Comparison of ENCODE assay signal across 1 mouse cellular context in the genomic region with DNA sequence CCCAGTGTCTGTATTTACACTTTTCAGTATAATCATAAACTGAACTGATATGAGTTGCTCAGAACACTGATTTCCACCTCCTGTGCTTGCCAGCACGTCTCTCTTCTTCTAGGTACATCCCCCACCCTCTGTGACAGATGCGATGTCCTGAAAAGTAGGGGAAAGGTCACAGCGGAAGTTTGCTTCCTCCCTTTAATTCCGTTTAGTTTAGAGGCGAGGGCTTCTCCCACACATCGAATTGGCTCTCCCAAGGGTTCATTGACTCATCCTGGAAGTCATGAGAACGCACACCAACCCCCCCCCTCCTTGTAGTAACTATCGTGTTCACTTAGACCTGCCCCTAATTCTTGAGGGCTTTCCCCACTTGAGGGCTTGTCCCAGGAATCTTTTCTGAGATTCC.
TF ChIP-seq lines count a peak whose summit lies in the region.

No protein-coding gene starts in this region.

TF ChIP-seq in CH12.LX, 34 proteins besides CTCF, POLR2A, EP300 and RAD21:
- TF ChIP-seq HCFC1 (IDR thresholded peaks at IDR 0.05; ENCODE audit: low read depth, low read length) (no peak; the same call in 1 of the 2 replicates), CHD1 (IDR thresholded peaks at IDR 0.05; ENCODE audit: low read depth, low read length) (peak; percentile 66; the same call in 1 of the 2 replicates), JUN (IDR thresholded peaks at IDR 0.05; ENCODE audit: insufficient read depth, low read depth, low read length) (no peak), ZNF384 (IDR thresholded peaks at IDR 0.05; ENCODE audit: low read depth, low read length) (no peak), UBTF (IDR thresholded peaks at IDR 0.05; ENCODE audit: low read depth, low read length) (no peak), GABPA (IDR thresholded peaks at IDR 0.05; ENCODE audit: insufficient replicate concordance, low read depth, low read length) (no peak), JUND (conservative IDR thresholded peaks at IDR 0.05; ENCODE audit: low read depth, low read length) (0 out of 2 replicates have a peak, but pooled peaks have one; percentile 27), E2F4 (IDR thresholded peaks at IDR 0.05; ENCODE audit: insufficient replicate concordance, low read depth, low read length) (no peak), USF1 (IDR thresholded peaks at IDR 0.05; ENCODE audit: low read depth, low read length) (no peak), MAFK (IDR thresholded peaks at IDR 0.05; ENCODE audit: insufficient replicate concordance, low read length) (no peak), ZC3H11A (IDR thresholded peaks at IDR 0.05; ENCODE audit: low read depth, low read length) (no peak), USF2 (conservative IDR thresholded peaks at IDR 0.05; ENCODE audit: low read depth, low read length) (no peak), TCF12 (IDR thresholded peaks at IDR 0.05; ENCODE audit: low read depth, low read length) (peak; percentile 58), KAT2A (IDR thresholded peaks at IDR 0.05; ENCODE audit: insufficient replicate concordance, low read length) (no peak), MYC (IDR thresholded peaks at IDR 0.05; ENCODE audit: low read depth, low read length) (0 out of 2 replicates have a peak, but pooled peaks have one; percentile 33), ELF1 (IDR thresholded peaks at IDR 0.05; ENCODE audit: low read depth, low read length) (peak; percentile 34; the same call in 1 of the 2 replicates), CHD2 (IDR thresholded peaks at IDR 0.05; ENCODE audit: low read length) (0 out of 2 replicates have a peak, but pooled peaks have one; percentile 27), MAX (IDR thresholded peaks at IDR 0.05; ENCODE audit: low read length) (no peak; the same call in 1 of the 2 replicates), NRF1 (IDR thresholded peaks at IDR 0.05; ENCODE audit: low read depth, low read length) (no peak), TBP (conservative IDR thresholded peaks at IDR 0.05; ENCODE audit: low read depth, low read length) (no peak), ETS1 (conservative IDR thresholded peaks at IDR 0.05; ENCODE audit: low read depth, low read length) (peak; percentile 93), BHLHE40 (IDR thresholded peaks at IDR 0.05; ENCODE audit: low read depth, low read length) (peak; percentile 70), PAX5 (IDR thresholded peaks at IDR 0.05; ENCODE audit: low read length) (no peak), NELFE (IDR thresholded peaks at IDR 0.05; ENCODE audit: low read depth, low read length) (no peak), POLR2AphosphoS2 (IDR thresholded peaks at IDR 0.05; ENCODE audit: low read depth, low read length) (no peak), IRF4 (IDR thresholded peaks at IDR 0.05; ENCODE audit: low read depth, low read length) (peak; percentile 90), RCOR1 (conservative IDR thresholded peaks at IDR 0.05; ENCODE audit: low read depth, low read length) (0 out of 2 replicates have a peak, but pooled peaks have one; percentile 20), ZKSCAN1 (IDR thresholded peaks at IDR 0.05; ENCODE audit: borderline replicate concordance, low read depth, low read length) (no peak), SMC3 (IDR thresholded peaks at IDR 0.05; ENCODE audit: low read depth, low read length) (no peak), MXI1 (IDR thresholded peaks at IDR 0.05; ENCODE audit: low read depth, low read length) (no peak; the same call in 1 of the 2 replicates), MAZ (IDR thresholded peaks at IDR 0.05; ENCODE audit: low read depth, low read length) (0 out of 2 replicates have a peak, but pooled peaks have one; percentile 63), MEF2A (IDR thresholded peaks at IDR 0.05; ENCODE audit: borderline replicate concordance, low read depth, low read length) (peak; percentile 67; the same call in 1 of the 2 replicates)
